Mouse (Mus musculus) bone marrow macrophage, adult 2 months (primary cell): Measurements from ENCODE around the gene Cog6.

Experiments used
- CTCF ChIP-seq: IDR thresholded peaks from 2 replicates; pipeline ENCODE4 v1.5.1; 2012; ENCODE audit warnings: low read depth, mild to moderate bottlenecking, low read length, moderate library complexity
- POLR2A ChIP-seq: IDR thresholded peaks from 2 replicates; pipeline ENCODE4 v1.6.1; 2012; ENCODE audit warnings: mild to moderate bottlenecking, low read depth, low read length, borderline replicate concordance

- no peak for TF ChIP-seq POLR2A
- no peak for TF ChIP-seq CTCF
Observed at GRCm38 (mm10) chr3:53052385-53052784, 35.3 kb upstream of the Cog6 start.
